Mouse (Mus musculus) layer of hippocampus, adult 8-10 months (tissue): ENCODE measurements around the gene Elf2. TPM values are rescaled to one million over a fixed set of nuclear protein-coding genes. Genes with fewer than 3 reads are reported as not detected.
"Not testable (repeated sequence)": the region's sequence is repeated elsewhere in the genome, so short reads cannot be mapped to it uniquely, and the experiment has no call there.

Source experiments
- DNase-seq, 2 experiments: peaks; one replicate each; pipeline ENCODE4 v3.0.0; 2022; ENCODE audit warnings: low spot score in 2 of 2
- total RNA-seq, 4 experiments: library from RNA; stranded (reverse); gene quantifications; 2 replicates each; pipeline ENCODE4 v1.2.4; 2022

Elf2 gene
- total RNA-seq, 4 experiments from 2014 or later, result 57.6 to 62.4 (median 60.1) TPM

GRCm38 (mm10) chr3:51333234-51333889 lies 7.1 kb downstream of the Elf2 start:
- no peak for DNase-seq

- DNase-seq, result no peak
Measured at GRCm38 (mm10) chr3:51330086-51330485, 10.4 kb downstream of the Elf2 start.

- no peak for DNase-seq
Measured at GRCm38 (mm10) chr3:51328546-51328945, 11.9 kb downstream of the Elf2 start.

GRCm38 (mm10) chr3:51327817-51328216 lies 12.6 kb downstream of the Elf2 start:
- no peak for DNase-seq

- no peak for DNase-seq
Measured at GRCm38 (mm10) chr3:51327429-51327797, 13.1 kb downstream of the Elf2 start.

- DNase-seq, result peak; percentile 32 to 35
Measured at GRCm38 (mm10) chr3:51326664-51327428, 13.6 kb downstream of the Elf2 start.

- no peak for DNase-seq
Measured at GRCm38 (mm10) chr3:51325475-51325874, 15.0 kb downstream of the Elf2 start.

- no peak for DNase-seq
Measured at GRCm38 (mm10) chr3:51323006-51323405, 17.5 kb downstream of the Elf2 start.

- no peak for DNase-seq
Measured at GRCm38 (mm10) chr3:51322326-51322725, 18.1 kb downstream of the Elf2 start.

- no peak for DNase-seq
Measured at GRCm38 (mm10) chr3:51321141-51321540, 19.3 kb downstream of the Elf2 start.

GRCm38 (mm10) chr3:51318053-51318452 lies 22.4 kb downstream of the Elf2 start:
- not testable (repeated sequence) for DNase-seq

- DNase-seq, result no peak
Measured at GRCm38 (mm10) chr3:51316876-51317275, 23.6 kb downstream of the Elf2 start.

- no peak for DNase-seq
Measured at GRCm38 (mm10) chr3:51311638-51312037, 28.8 kb downstream of the Elf2 start.

- no peak for DNase-seq
Measured at GRCm38 (mm10) chr3:51310098-51310497, 30.4 kb downstream of the Elf2 start.

- DNase-seq, result no peak
Measured at GRCm38 (mm10) chr3:51306621-51307020, 33.8 kb downstream of the Elf2 start.

GRCm38 (mm10) chr3:51305961-51306360 lies 34.5 kb downstream of the Elf2 start:
- DNase-seq, result no peak

GRCm38 (mm10) chr3:51302971-51303476 lies 37.4 kb downstream of the Elf2 start:
- no peak for DNase-seq

GRCm38 (mm10) chr3:51301583-51301982 lies 38.9 kb downstream of the Elf2 start:
- no peak for DNase-seq

- DNase-seq, result no peak
Measured at GRCm38 (mm10) chr3:51296790-51297189, 43.7 kb downstream of the Elf2 start.

- DNase-seq, result no peak
Measured at GRCm38 (mm10) chr3:51295225-51295624, 45.2 kb downstream of the Elf2 start.

GRCm38 (mm10) chr3:51294251-51294650 lies 46.2 kb downstream of the Elf2 start:
- DNase-seq, result no peak

- DNase-seq, result peak; percentile 63 to 91
Measured at GRCm38 (mm10) chr3:51288880-51289821, 51.3 kb downstream of the Elf2 start.
